Mouse (Mus musculus) kidney, adult 2 months (tissue): ENCODE data around the gene Tenm3. TPM values are rescaled to one million over a fixed set of nuclear protein-coding genes. Genes with fewer than 3 reads are reported as not detected.

Experiments
- DNase-seq: peaks from one replicate; pipeline ENCODE4 v3.0.0; 2021
- H3K27ac ChIP-seq: fragments of 200-500 bp; 2 replicates; pipeline ENCODE4 v1.5.1; 2012; ENCODE audit warnings: low read depth, low read length, control low read depth, inconsistent platforms; ENCODE audit not compliant: insufficient read depth
- H3K27me3 ChIP-seq: fragments of 200-500 bp; replicated peaks from 2 replicates; pipeline ENCODE4 v1.6.1; 2012; ENCODE audit warnings: mild to moderate bottlenecking, moderate library complexity, low read length, inconsistent platforms; ENCODE audit not compliant: control insufficient read depth, insufficient read depth
- H3K36me3 ChIP-seq: fragments of 200-500 bp; 2 replicates; pipeline ENCODE4 v1.6.1; 2012; ENCODE audit warnings: mild to moderate bottlenecking, moderate library complexity, low read length, inconsistent platforms; ENCODE audit not compliant: control insufficient read depth, insufficient read depth
- H3K4me1 ChIP-seq: fragments of 200-500 bp; 2 replicates; pipeline ENCODE4 v1.6.1; 2011; ENCODE audit warnings: low read length; ENCODE audit not compliant: control insufficient read depth, insufficient read depth
- H3K4me3 ChIP-seq: fragments of 200-500 bp; 2 replicates; pipeline ENCODE4 v1.5.1; 2011; ENCODE audit warnings: mild to moderate bottlenecking, low read depth, low read length, control low read depth; ENCODE audit not compliant: insufficient read depth
- CTCF ChIP-seq: fragments of 200-500 bp; conservative IDR thresholded peaks from 2 replicates; pipeline ENCODE4 v1.5.1; 2011; ENCODE audit warnings: low read depth, mild to moderate bottlenecking, control low read depth, low read length, moderate library complexity, mixed read lengths; ENCODE audit not compliant: insufficient read depth, insufficient read length
- POLR2A ChIP-seq: fragments of 200-500 bp; IDR thresholded peaks from one replicate; pipeline ENCODE4 v1.6.1; 2011; ENCODE audit warnings: low read depth, low read length, control low read depth
- WGBS: fragments of 180-500 bp; shearing (Covaris S2); methylation state at CpG from one replicate; pipeline ENCODE4 v1.1.7; 2018; 5-methylcytosine and 5-hydroxymethylcytosine counted together
- polyA plus RNA-seq: library from polyadenylated mRNA; depleted of rRNA; stranded (reverse); fragments of >200 nt; gene quantifications from 2 replicates; pipeline ENCODE4 v1.2.3, GENCODE M21; 2012

The Tenm3 gene
- polyA plus RNA-seq, 1 experiment, result 2.0 TPM

DNA sequence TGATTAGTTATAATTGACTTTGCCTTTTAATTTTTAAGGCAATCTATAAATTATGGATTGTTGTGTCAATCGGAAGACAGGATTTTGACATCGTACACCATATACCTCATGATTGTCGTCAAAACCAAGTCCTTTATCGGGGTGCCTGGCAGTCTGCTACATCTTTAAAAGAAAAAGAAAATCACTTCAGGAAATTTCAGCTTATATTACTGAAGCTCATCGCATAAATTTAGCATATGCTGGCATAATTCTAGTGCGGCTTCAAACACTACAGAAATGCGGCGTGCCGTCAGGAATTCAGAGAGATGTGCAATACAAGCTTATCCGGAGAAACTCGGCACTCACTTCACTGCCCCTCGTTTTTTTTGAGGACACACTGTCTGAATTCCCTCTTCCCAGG is 332.2 kb downstream of the Tenm3 start:
- Histone ChIP-seq H3K27me3 (0 out of 2 replicates have a peak, but pooled peaks cover 4% of the 10 kb centered on the region), H3K4me1 (no peaks in the 10 kb centered on the region), H3K36me3 (no peaks in the 10 kb centered on the region), H3K27ac (no peak overlapping the region), H3K4me3 (no peak overlapping the region)
- 88% methylated on average over 12 of the region's 12 CpGs for WGBS
- DNase-seq, result no peak
- no peak for TF ChIP-seq CTCF
- TF ChIP-seq POLR2A, result no peak

DNA sequence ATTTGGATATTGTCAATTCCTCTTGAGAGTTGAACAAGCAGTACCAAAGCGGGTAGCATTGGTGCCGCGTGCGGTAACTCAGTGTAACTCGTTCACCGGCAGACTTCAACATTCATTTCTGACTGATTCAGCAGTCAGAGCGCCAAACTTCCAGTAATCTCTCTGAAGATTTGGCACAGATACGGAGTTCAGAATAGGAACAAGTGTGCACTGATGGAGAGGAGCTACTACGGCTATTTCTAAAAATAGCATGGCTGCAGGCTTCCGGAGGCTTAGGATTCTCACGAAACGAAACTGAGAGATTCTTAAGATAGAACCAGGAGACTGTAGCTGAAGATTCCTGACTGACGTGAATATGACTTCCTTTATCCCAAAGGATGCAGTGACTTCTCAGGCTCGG is 332.6 kb downstream of the Tenm3 start:
- 85% methylated on average over 14 of the region's 14 CpGs for WGBS
- TF ChIP-seq CTCF (no peak), POLR2A (no peak)
- DNase-seq, result no peak

DNA sequence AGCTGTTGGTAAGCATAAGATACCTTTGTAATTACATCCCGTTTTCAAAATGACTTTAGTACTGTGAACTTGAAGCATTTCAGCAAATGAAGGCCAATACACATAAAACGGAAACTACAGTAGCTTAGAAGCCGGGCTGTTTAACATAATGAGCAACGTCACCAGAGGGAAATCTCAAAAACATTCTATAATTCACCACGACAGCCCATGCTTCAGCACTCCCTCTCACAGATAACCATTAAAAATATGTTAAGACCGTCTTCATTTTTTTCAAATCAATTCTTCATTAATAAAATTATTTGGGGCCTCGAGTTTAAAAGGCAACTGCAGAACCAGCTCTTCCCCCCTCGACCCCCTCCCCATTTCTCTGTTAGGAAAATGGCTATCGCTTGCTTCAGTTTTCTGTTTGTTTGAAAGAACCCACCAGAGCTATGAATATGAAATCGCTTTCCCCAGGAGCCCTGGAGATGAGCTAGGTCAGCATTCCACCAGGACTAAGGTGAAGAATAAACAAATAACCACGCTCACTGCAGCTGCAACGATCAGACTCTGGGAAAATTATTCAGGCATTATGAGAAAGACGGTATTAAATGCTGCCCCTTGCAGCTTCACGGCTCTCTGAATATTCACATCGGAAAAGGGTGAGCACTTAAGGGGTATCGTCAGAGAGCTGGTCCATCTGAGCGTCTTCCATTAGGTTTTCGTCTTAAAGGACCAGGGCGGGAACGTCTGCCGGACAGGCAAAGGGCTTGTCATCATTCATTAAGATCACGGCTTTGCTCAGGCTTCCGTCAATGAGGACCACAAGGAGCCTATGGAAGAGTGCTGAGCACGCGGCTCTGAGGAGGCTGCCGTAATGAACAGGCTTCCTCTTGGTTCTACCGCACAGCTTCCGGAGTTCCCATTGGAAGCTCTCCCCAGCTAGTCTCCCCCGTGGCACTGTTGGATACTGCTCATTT is 334.8 kb downstream of the Tenm3 start:
- 0 out of 2 replicates have a peak overlapping the region, but pooled peaks have one; percentile 4 for H3K4me3 ChIP-seq
- no peak for DNase-seq
- WGBS, result 37% methylated on average over 29 of the region's 29 CpGs
- H3K36me3 ChIP-seq, result no peaks in the 10 kb centered on the region
- no peaks in the 10 kb centered on the region for H3K4me1 ChIP-seq
- no peak overlapping the region for H3K27ac ChIP-seq
- H3K27me3 ChIP-seq, result 0 out of 2 replicates have a peak, but pooled peaks cover 4% of the 10 kb centered on the region
- TF ChIP-seq CTCF (no peak), POLR2A (no peak)

More for the DNA sequence above, 332.6 kb downstream of the Tenm3 start:
- Histone ChIP-seq H3K27me3 (0 out of 2 replicates have a peak, but pooled peaks cover 4% of the 10 kb centered on the region), H3K4me3 (no peak overlapping the region), H3K27ac (no peak overlapping the region), H3K36me3 (no peaks in the 10 kb centered on the region), H3K4me1 (no peaks in the 10 kb centered on the region)

DNA sequence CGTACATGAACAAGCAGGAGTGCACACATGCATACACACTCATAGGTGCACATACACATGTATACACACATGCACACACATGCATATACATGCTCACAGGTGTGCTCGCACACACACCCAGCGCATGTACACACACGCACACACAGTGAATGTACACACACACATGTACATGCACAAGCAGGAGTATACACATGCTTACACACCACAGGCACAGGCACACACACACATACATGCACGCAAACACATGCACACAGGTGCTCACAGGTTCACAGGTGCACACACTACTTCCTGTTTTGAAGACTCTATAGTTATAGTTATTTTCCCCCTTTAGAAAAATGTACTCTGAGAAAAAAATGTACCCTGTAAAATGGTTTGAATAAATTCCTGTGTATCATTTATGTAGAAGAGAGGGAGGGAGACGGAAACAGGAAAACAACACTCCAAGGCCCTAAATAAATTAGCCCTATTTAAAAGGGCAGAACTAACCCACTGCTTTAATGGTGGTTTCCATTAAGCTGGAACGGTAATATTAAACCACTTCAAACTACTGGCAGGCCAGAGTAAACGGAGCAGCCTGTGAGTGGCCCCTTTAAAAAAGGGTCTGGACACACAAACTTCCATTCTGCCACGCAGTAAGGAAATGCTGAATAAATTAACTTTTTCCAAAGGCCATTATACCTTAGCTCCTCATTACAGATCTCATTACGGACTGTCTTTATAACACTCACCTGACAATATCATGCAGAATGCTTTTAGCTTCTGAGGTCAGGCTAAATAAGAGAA is 335.8 kb downstream of the Tenm3 start:
- DNase-seq, result no peak
- Histone ChIP-seq H3K4me3 (no peak overlapping the region), H3K27me3 (0 out of 2 replicates have a peak, but pooled peaks cover 4% of the 10 kb centered on the region), H3K4me1 (no peaks in the 10 kb centered on the region), H3K36me3 (no peaks in the 10 kb centered on the region), H3K27ac (no peak overlapping the region)
- TF ChIP-seq POLR2A (no peak), CTCF (no peak)
- 74% methylated on average over 10 of the region's 10 CpGs for WGBS

DNA sequence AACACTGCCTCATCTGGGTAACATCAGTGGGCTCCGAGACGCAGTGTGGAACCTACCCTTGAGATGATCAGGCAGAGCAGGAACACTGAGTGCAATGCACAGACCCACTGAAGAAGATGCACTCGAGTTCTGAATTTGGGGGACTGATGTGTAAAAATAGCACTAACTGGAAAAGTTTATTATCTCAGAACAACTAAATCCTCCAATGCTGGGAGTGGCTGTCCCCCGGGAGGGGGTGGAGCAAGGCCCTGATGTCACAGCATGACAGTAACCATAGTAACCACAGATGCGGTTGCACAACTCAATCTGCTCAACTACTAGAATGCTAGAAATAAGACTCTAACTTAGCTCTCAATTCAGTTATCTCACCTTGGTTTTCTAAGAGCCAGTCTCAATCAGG is 351.3 kb downstream of the Tenm3 start:
- H3K4me3 ChIP-seq, result no peak overlapping the region
- DNase-seq, result no peak
- H3K27ac ChIP-seq, result no peak overlapping the region
- no peaks in the 10 kb centered on the region for H3K36me3 ChIP-seq
- H3K27me3 ChIP-seq, result no peaks in the 10 kb centered on the region
- TF ChIP-seq POLR2A (no peak), CTCF (no peak)
- peaks cover 3% of the 10 kb centered on the region; the same call in 1 of the 2 replicates for H3K4me1 ChIP-seq
- 81% methylated on average over 5 of the region's 5 CpGs for WGBS

DNA sequence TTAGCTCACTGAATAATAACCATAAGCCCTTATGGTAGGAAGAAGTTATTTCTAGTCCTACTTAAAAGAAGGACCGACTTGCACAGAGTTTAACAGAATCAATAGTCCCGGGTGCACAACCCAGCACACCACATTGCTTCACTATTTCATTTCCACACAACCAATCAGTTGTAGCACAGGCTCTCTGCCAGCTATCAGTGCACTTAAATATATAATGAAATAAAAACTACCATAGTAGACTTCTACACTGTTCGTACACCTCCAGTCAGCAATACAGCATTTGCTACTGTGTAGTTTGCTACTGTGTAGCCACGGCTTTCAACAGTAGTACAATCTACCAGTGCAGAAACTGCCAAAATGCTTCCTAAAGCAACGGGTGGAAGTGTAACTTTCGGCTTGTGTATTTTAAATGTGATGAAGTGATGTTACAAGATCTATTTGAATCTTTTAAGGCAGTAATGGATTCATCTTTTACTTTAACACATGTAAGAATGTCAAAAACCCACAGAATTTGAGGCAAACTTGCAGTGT is 353.1 kb downstream of the Tenm3 start:
- Histone ChIP-seq H3K27me3 (no peaks in the 10 kb centered on the region), H3K27ac (no peak overlapping the region), H3K4me1 (no peaks in the 10 kb centered on the region), H3K36me3 (no peaks in the 10 kb centered on the region), H3K4me3 (no peak overlapping the region)
- DNase-seq, result no peak
- WGBS, result 85% methylated on average over 6 of the region's 6 CpGs
- TF ChIP-seq CTCF (no peak), POLR2A (no peak)
